8 mouse cellular contexts compared by ENCODE assay signal in the genomic region with DNA sequence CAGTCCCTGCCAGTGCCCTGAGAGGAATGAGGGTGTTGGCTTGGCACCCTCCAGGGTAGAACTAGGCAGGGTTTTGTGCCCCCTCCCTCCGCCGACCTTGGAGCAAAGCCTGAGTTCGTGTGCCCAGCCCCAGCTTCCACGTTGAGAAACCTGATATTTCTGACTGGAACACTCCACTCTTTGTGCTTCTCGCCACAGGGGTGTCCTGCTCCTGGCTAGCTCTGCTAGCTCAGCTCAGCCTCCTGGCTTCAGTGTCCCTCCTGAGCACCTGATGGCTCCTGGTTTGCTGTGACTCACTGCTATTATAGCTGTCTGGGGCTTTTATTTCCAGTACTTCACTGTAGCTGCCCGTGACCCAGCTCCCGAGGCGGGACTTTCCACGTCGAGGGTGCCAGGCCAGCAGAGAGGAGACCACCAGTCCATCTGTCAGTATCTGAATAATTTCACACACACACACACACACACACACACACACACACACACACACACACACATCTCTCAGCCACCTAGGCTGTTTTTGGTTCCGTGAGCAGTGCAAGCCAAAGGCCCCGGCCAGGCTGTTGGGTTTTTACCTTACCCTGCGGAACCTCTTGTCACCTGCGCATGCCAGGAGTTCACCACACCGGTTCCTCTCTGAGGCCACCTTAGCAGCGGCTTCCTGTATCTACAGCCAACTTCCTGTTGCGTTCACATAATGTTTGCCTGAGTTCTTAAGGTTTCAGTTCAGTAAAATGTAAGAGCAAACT.
A peak's percentile ranks its signal among the peaks of the same experiment; 100 is the strongest.
DNase-seq lines count a peak whose midpoint lies in the region; ATAC-seq and TF ChIP-seq lines count a peak whose summit lies in the region.

No protein-coding gene starts in this region.

- TF ChIP-seq RAD21 in CH12.LX (IDR thresholded peaks at IDR 0.05; ENCODE audit: low read depth, low read length) = no peak; the same call in none of the 2 replicates

- TF ChIP-seq CTCF in CH12.LX (conservative IDR thresholded peaks at IDR 0.05 in 1 of 2, IDR thresholded peaks at IDR 0.05 in 1 of 2; ENCODE audit: low read depth in 2 of 2, low read length in 2 of 2) = no peak
- TF ChIP-seq CTCF in heart, postnatal 0 days (IDR thresholded peaks at IDR 0.05; ENCODE audit: low read depth) = no peak

- H3K9me3 ChIP-seq in CH12.LX (replicated peaks; ENCODE audit: low read length) = peaks cover 7% of the 10 kb centered on the region
- no peaks in the 10 kb centered on the region for H3K9me3 ChIP-seq in heart, postnatal 0 days (replicated peaks; ENCODE audit: control insufficient read depth, low read length)

- peaks cover 3% of the 10 kb centered on the region; the same call in 1 of the 2 replicates for H3K79me2 ChIP-seq in CH12.LX (replicated peaks; ENCODE audit: control insufficient read depth, extremely low read depth, insufficient read depth, poor library complexity, severe bottlenecking)

- peak overlapping the region; percentile 59 to 68 (median 60) for H3K4me3 ChIP-seq in CH12.LX (replicated peaks in 1 of 3; ENCODE audit: low read depth in 2 of 3, low read length in 2 of 3, poor library complexity in 1 of 3)
- H3K4me3 ChIP-seq in heart, postnatal 0 days (ENCODE audit: low read depth, low read length) = no peak overlapping the region; the same call in 1 of the 2 replicates

- peak overlapping the region; percentile 90 for H3K9ac ChIP-seq in CH12.LX (ENCODE audit: insufficient read depth, low read depth)
- H3K9ac ChIP-seq in heart, postnatal 0 days (replicated peaks; ENCODE audit: low read depth, low read length) = no peak overlapping the region

- TF ChIP-seq POLR2A in CH12.LX (IDR thresholded peaks at IDR 0.05; ENCODE audit: low read depth, low read length) = peak; percentile 75

- peaks cover 0 to 21% of the 10 kb centered on the region in 2 experiments for H3K36me3 ChIP-seq in CH12.LX (replicated peaks in 1 of 2; ENCODE audit: control insufficient read depth in 1 of 2, insufficient read depth in 1 of 2, low read length in 1 of 2)
- H3K36me3 ChIP-seq in heart, postnatal 0 days (replicated peaks; ENCODE audit: control insufficient read depth, insufficient read depth, low read length) = no peaks in the 10 kb centered on the region

- no peaks in the 10 kb centered on the region for H3K27me3 ChIP-seq in CH12.LX (replicated peaks)
- H3K27me3 ChIP-seq in heart, postnatal 0 days (ENCODE audit: control insufficient read depth, insufficient read depth, low read length) = no peaks in the 10 kb centered on the region

- TF ChIP-seq EP300 in CH12.LX (IDR thresholded peaks at IDR 0.05; ENCODE audit: low read length) = peak; percentile 68
- no peak for TF ChIP-seq EP300 in heart, postnatal 0 days (IDR thresholded peaks at IDR 0.05; ENCODE audit: low read depth)

- H3K27ac ChIP-seq in CH12.LX (ENCODE audit: insufficient read depth, low read depth) = peak overlapping the region; percentile 88
- H3K27ac ChIP-seq in heart, postnatal 0 days (ENCODE audit: low read depth) = peak overlapping the region; percentile 58; the same call in 1 of the 2 replicates

- peaks cover 17 to 50% of the 10 kb centered on the region in 2 experiments for H3K4me1 ChIP-seq in CH12.LX (ENCODE audit: control insufficient read depth in 1 of 2, insufficient read depth in 2 of 2)
- H3K4me1 ChIP-seq in heart, postnatal 0 days (ENCODE audit: control insufficient read depth, insufficient read depth) = peaks cover 25% of the 10 kb centered on the region

- WGBS in heart, postnatal 0 days = 60% methylated on average over 17 of the region's 17 CpGs

- dilution Hi-C loops in CH12.LX (cut with MboI; ENCODE audit: extremely low pct_ligation_motif_present, extremely low pct_unique_long_range_greater_than_20kb, low sequenced_read_pairs) = no loop called here

- peak; percentile 56 to 65 for DNase-seq in adrenal gland, adult (ENCODE audit: inconsistent age in 2 of 2, low spot score in 1 of 2)
- no peak for DNase-seq in adrenal gland, postnatal 4 days (ENCODE audit: low spot score in 2 of 2)
- DNase-seq in CH12.LX (ENCODE audit: extremely low read depth) = peak; percentile 93
- DNase-seq in cerebellum, postnatal 14 days = peak; percentile 68 to 72
- DNase-seq in heart, postnatal 0 days (ENCODE audit: low spot score) = no peak
- peak; percentile 49 for DNase-seq in lung, postnatal 14 days
- peak; percentile 62 for DNase-seq in testis, postnatal 10 days (ENCODE audit: low spot score)
- no peak for DNase-seq in right cerebral cortex, postnatal 4 days

- ATAC-seq in heart, postnatal 0 days (ENCODE audit: insufficient read depth, low read depth) = no peak

- in situ Hi-C loops in CH12.LX (cut with MboI; ENCODE audit: low pct_ligation_motif_present, low pct_unique_long_range_greater_than_20kb, low sequenced_read_pairs) = no loop called here

- H3K4me2 ChIP-seq in CH12.LX (ENCODE audit: insufficient read depth, low read depth, poor library complexity, severe bottlenecking) = peak overlapping the region; percentile 60
- H3K4me2 ChIP-seq in heart, postnatal 0 days (ENCODE audit: low read depth, low read length) = peak overlapping the region; percentile 5; the same call in 1 of the 2 replicates

TF ChIP-seq in CH12.LX, 34 proteins besides CTCF, POLR2A, EP300 and RAD21:
- TF ChIP-seq ZNF384 (IDR thresholded peaks at IDR 0.05; ENCODE audit: low read depth, low read length) (no peak; the same call in 1 of the 2 replicates), PAX5 (IDR thresholded peaks at IDR 0.05; ENCODE audit: low read length) (no peak), SIN3A (IDR thresholded peaks at IDR 0.05; ENCODE audit: low read length) (peak; percentile 94), TCF12 (IDR thresholded peaks at IDR 0.05; ENCODE audit: low read depth, low read length) (peak; percentile 91), USF1 (IDR thresholded peaks at IDR 0.05; ENCODE audit: low read depth, low read length) (no peak), IRF4 (IDR thresholded peaks at IDR 0.05; ENCODE audit: low read depth, low read length) (peak; percentile 87), BHLHE40 (IDR thresholded peaks at IDR 0.05; ENCODE audit: low read depth, low read length) (peak; percentile 88), MXI1 (IDR thresholded peaks at IDR 0.05; ENCODE audit: low read depth, low read length) (peak; percentile 85), ETS1 (conservative IDR thresholded peaks at IDR 0.05; ENCODE audit: low read depth, low read length) (peak; percentile 77), ZC3H11A (IDR thresholded peaks at IDR 0.05; ENCODE audit: low read depth, low read length) (no peak), USF2 (conservative IDR thresholded peaks at IDR 0.05; ENCODE audit: low read depth, low read length) (no peak), HCFC1 (IDR thresholded peaks at IDR 0.05; ENCODE audit: low read depth, low read length) (peak; percentile 88), GABPA (IDR thresholded peaks at IDR 0.05; ENCODE audit: insufficient replicate concordance, low read depth, low read length) (no peak; the same call in 1 of the 2 replicates), MEF2A (IDR thresholded peaks at IDR 0.05; ENCODE audit: borderline replicate concordance, low read depth, low read length) (peak; percentile 86), MYC (IDR thresholded peaks at IDR 0.05; ENCODE audit: low read depth, low read length) (peak; percentile 80), UBTF (IDR thresholded peaks at IDR 0.05; ENCODE audit: low read depth, low read length) (peak; percentile 70; the same call in 1 of the 2 replicates), CHD2 (IDR thresholded peaks at IDR 0.05; ENCODE audit: low read length) (peak; percentile 67), JUND (conservative IDR thresholded peaks at IDR 0.05; ENCODE audit: low read depth, low read length) (no peak), ELF1 (IDR thresholded peaks at IDR 0.05; ENCODE audit: low read depth, low read length) (peak; percentile 87), MAZ (IDR thresholded peaks at IDR 0.05; ENCODE audit: low read depth, low read length) (peak; percentile 82; the same call in 1 of the 2 replicates), RCOR1 (conservative IDR thresholded peaks at IDR 0.05; ENCODE audit: low read depth, low read length) (0 out of 2 replicates have a peak, but pooled peaks have one; percentile 52), E2F4 (IDR thresholded peaks at IDR 0.05; ENCODE audit: insufficient replicate concordance, low read depth, low read length) (no peak), MAFK (IDR thresholded peaks at IDR 0.05; ENCODE audit: insufficient replicate concordance, low read length) (peak; percentile 30; the same call in 1 of the 2 replicates), ZMIZ1 (IDR thresholded peaks at IDR 0.05; ENCODE audit: low read depth, low read length) (no peak), NRF1 (IDR thresholded peaks at IDR 0.05; ENCODE audit: low read depth, low read length) (peak; percentile 82), POLR2AphosphoS2 (IDR thresholded peaks at IDR 0.05; ENCODE audit: low read depth, low read length) (peak; percentile 62; the same call in 1 of the 2 replicates), ZKSCAN1 (IDR thresholded peaks at IDR 0.05; ENCODE audit: borderline replicate concordance, low read depth, low read length) (no peak), SMC3 (IDR thresholded peaks at IDR 0.05; ENCODE audit: low read depth, low read length) (peak; percentile 45), NELFE (IDR thresholded peaks at IDR 0.05; ENCODE audit: low read depth, low read length) (peak; percentile 83), TBP (conservative IDR thresholded peaks at IDR 0.05; ENCODE audit: low read depth, low read length) (peak; percentile 92), MAX (IDR thresholded peaks at IDR 0.05; ENCODE audit: low read length) (peak; percentile 59; the same call in 1 of the 2 replicates), CHD1 (IDR thresholded peaks at IDR 0.05; ENCODE audit: low read depth, low read length) (0 out of 2 replicates have a peak, but pooled peaks have one; percentile 73), JUN (IDR thresholded peaks at IDR 0.05; ENCODE audit: insufficient read depth, low read depth, low read length) (no peak), KAT2A (IDR thresholded peaks at IDR 0.05; ENCODE audit: insufficient replicate concordance, low read length) (peak; percentile 79; the same call in 1 of the 2 replicates)

Comparison
In these comparisons a context has a peak if more than half of its experiments do, and no peak if none do; other contexts are left out.
1. DNase-seq: peak in adrenal gland, adult (2 of 2), CH12.LX (single experiment), cerebellum, postnatal 14 days (2 of 2), lung, postnatal 14 days (single experiment) and testis, postnatal 10 days (single experiment); none in adrenal gland, postnatal 4 days (0 of 2), heart, postnatal 0 days (single experiment) and right cerebral cortex, postnatal 4 days (single experiment).